ENCODE assay signal across 7 mouse cellular contexts in the genomic region with DNA sequence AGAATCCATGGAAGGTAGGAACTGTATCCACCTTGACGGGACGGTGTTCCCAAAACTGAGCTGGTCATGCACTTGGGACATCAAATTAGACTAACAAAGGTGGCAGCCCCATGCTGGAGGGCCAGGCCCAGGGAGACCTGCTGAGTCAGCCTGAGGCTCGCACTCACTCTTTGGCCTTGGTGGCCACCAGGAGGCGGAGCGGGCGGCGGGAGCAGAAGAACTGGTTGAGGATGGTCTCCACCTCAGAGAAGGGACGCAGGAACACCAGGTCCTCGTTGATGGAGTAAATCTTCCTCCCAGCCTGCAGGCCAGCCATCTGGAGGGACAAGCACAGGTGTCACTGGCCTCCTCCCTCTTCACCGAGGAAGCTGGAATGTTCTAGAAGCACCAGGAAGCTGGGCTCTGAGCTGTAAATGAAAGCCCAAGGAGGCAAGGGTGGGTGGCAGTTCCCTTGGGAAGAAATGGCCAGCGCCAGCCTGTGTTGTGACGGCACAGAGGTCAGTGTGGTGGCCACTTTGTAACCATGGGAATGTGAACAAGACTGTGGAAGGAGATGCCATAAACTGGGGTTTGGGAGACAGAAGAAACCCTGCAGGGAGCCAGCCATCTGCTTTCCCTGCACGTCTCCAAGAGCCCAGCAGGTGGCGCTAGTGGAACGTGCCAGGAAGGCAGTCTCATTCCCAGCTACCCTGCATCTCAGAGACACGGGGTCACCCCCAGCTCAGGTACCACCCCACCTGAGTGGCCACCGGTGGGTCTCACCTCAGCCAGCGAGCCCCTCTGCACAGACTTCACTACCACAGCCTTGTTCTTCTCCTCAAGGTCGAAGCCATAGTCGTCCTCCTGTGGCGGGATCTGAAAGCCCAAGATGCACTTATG.
DNase-seq lines count a peak whose midpoint lies in the region; ATAC-seq lines count a peak whose summit lies in the region.

No protein-coding gene starts in this region.

- H3K9me3 ChIP-seq in midbrain, embryonic 14.5 days (ENCODE audit: control insufficient read depth, low read length): no peaks in the 10 kb centered on the region

- no peak overlapping the region for H3K9ac ChIP-seq in midbrain, embryonic 14.5 days (replicated peaks; ENCODE audit: low read length)

- WGBS in midbrain, embryonic 14.5 days: 47% methylated on average over 21 of the region's 21 CpGs

- peak; percentile 37; the same call in 1 of the 2 replicates for ATAC-seq in midbrain, embryonic 14.5 days (ENCODE audit: low FRiP score, low TSS enrichment)

- peak; percentile 66 for DNase-seq in T-cell, adult 2 months (ENCODE audit: low spot score)
- DNase-seq in cerebellum, adult 9-10 months: peak; percentile 88
- peak; percentile 72 to 83 for DNase-seq in frontal cortex, postnatal 14 days (ENCODE audit: low spot score in 2 of 2)
- DNase-seq in induced T-regulatory cell, adult 2 months (ENCODE audit: low read depth): peak; percentile 82
- peak; percentile 85 to 86 for DNase-seq in left cerebral cortex, postnatal 14 days (ENCODE audit: low spot score in 2 of 2)
- DNase-seq in midbrain, embryonic 14.5 days: peak; percentile 88
- peak; percentile 63 for DNase-seq in spleen, adult 12 weeks (ENCODE audit: low spot score)

- no peaks in the 10 kb centered on the region for H3K27me3 ChIP-seq in midbrain, embryonic 14.5 days (ENCODE audit: control insufficient read depth, insufficient read depth, low read length)

- H3K27ac ChIP-seq in midbrain, embryonic 14.5 days (replicated peaks; ENCODE audit: low read depth, low read length): no peak overlapping the region

- no peak overlapping the region for H3K4me3 ChIP-seq in midbrain, embryonic 14.5 days (replicated peaks; ENCODE audit: low read depth, low read length)

- intact Hi-C loops in left cerebral cortex, postnatal 14 days (cut with DNase I): loop anchor here (1.0 to 5.0 kb wide), 2 partner anchors 120 to 189 kb away; a partner anchor contains a TSS

- H3K36me3 ChIP-seq in midbrain, embryonic 14.5 days (ENCODE audit: control insufficient read depth, insufficient read depth, low read length): 0 out of 2 replicates have a peak, but pooled peaks cover 3% of the 10 kb centered on the region

- no peak overlapping the region for H3K4me2 ChIP-seq in midbrain, embryonic 14.5 days (ENCODE audit: low read length)

- H3K4me1 ChIP-seq in midbrain, embryonic 14.5 days (ENCODE audit: control insufficient read depth, insufficient read depth, low read length): no peaks in the 10 kb centered on the region
